Mouse (Mus musculus) frontal cortex, adult (tissue): ENCODE results near the gene Tas1r1.
A peak's percentile ranks its signal among the peaks of the same experiment; 100 is the strongest.
"Not testable (repeated sequence)": the region's sequence is repeated elsewhere in the genome, so short reads cannot be mapped to it uniquely, and the experiment has no call there.

Experiments
- ATAC-seq: cut with Nextera tagmentation; 2 replicates; pipeline ENCODE4 v1.9.2; 2017; ENCODE audit warnings: mild to moderate bottlenecking, moderate library complexity, mixed read lengths; ENCODE audit not compliant: low TSS enrichment

Tas1r1 gene

DNA sequence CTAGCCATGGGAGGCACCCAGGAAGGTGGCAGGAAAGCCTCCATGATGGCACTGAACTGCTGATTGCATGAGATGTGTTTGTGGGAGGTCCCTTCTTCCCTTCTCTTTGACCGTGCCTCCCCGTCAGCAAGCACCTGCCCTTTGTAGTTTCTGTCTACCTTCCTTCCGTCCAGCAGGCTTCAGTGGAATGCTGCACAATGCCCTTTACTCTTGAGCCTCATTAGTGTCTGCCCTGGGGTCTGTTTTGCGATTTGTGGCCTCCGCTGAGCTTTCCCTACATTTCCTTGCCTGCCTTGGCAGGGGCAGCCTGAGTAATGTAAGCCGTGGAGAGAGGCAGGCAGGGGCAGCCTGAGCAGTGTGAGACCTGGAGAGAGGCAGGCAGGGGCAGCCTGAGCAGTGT is 6.2 kb upstream of the Tas1r1 start:
- ATAC-seq: no peak

DNA sequence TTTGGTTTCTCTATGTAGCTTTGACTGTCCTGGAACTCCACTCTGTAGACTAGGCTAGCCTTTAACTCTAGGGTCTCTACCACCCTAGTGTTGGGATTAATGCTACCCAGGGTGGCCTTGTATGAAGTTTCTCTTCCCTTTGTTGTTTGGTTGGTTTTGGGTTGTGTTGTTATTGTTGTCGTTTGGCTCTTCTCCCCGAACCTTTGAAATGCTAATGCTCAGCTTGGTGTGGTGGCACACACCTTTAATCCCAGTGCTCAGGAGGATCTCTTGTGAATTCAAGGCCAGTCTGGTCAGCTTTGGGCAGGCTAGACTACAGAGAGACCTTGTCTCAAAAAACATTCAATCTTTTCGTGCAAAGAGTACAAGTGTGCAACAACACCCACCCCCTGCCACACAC is 4.8 kb upstream of the Tas1r1 start:
- ATAC-seq: no peak

DNA sequence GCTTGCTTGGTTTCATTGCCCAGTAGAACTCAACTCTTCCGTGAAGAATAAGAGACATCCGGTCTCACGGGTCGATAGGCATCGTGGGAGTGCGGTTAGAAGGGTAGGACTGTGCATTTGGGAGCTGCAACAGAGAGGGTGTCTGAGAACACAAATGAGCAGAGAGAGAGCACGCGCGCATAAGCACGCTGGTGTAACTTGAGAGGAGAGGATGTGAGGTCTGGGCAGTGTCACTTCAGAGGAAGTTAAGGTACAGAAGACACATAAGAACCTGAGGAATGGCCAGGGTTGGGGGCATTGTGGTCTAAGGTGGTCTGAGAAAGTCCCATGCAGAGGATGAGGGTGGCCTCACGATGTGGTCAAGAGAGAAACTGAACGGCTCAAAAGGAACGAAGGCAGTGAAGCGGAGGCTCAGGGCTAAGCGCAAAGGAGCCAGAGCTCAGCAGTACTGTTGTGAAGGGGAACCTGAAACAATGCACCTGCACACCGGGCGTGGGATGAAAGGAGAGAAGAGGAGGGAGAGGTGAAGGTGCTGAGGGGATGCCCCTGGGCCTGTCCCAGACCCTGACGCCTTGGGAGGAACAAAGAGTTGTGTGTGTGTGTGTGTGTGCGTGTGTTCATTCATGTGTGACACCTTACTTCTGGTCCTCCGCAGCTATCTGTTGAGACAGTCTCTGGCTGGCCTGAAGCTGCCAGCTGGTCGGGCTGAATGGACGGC is 3.7 kb upstream of the Tas1r1 start:
- ATAC-seq: no peak

DNA sequence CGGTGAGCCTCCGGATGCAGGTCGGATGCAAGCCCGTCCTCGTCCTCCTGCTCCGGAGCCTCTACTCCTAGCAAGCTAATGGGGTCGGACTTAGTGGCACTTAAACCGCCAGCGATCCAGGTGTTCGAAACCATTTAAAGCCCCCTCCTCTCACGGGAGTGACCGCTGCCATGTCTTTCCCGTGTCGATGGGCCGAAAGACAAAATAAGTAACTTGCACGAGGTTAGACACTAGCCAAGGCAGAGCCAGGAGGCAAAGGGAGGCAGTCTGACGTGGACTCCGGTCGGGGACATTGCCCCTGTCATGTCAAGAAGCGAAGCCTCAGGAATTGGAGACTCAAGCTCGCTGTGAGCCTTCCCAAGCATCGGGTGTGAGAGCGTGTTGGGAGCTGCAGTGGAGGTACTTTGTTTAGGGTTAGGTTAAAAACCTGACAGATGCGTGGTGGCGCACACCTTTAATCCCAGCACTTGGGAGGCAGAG is 1.5 kb upstream of the Tas1r1 start:
- no peak for ATAC-seq

DNA sequence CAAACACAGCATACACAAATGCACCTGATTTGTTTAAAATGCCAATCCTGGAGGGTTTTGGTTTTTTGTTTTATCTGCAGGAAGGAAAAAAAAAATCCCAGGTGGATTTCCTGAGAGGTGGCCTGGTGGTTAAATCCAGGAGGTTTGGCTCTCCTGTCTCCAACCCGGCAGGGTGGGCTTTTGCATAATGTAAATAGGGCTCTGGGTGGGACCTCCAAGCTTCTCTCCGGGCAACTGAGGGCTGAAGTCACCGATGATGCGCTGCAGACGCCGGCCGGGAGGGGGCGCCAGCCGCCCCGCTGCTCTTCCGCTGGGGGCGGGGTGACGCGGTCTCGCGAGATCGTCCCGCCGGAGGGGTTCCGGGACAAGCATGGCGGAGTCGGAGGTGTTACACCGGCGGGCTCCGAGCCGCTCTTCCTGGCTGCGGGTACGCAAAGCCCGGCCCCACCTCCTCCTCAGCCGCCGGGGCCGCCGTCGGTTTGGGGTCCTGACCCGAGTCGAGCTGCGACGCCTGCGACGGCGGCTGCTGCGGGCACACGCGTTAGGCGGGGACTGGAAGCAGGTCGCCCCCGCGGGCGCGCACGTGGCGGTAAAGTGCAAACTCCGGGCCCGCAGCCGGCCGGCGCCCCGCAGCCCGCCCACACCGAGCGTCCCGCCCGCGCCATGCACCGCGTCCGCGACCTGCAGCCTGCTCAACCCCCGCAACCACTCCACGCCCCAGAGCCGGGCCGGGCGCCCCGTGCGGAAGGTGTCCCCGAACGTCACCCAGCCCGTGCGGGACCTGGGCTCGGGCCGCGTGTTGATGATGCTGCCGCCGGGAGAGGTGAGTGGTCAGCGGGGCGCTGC is 840 bp upstream of the Tas1r1 start, which contains the start of gene Nol9:
Gene Nol9 (plus strand): TSS at position 337 of the 846 bp plus-strand sequence.
- peak; percentile 93 for ATAC-seq

DNA sequence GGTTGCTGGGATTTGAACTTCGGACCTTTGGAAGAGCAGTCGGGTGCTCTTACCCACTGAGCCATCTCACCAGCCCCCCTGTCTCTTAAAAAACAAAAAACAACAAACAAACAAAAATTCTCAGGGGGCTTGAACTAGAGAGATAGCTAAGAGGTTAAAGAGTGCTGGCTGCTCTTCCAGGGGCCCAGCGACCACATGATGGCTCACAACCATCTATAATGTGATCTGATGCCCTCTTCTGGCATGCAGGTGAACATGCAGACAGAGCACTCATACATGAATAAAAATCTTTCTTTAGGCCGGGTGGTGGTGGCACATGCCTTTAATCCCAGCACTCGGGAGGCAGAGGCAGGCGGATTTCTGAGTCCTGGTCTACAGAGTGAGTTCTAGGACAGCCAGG is 1.9 kb downstream of the Tas1r1 start:
- not testable (repeated sequence) for ATAC-seq

DNA sequence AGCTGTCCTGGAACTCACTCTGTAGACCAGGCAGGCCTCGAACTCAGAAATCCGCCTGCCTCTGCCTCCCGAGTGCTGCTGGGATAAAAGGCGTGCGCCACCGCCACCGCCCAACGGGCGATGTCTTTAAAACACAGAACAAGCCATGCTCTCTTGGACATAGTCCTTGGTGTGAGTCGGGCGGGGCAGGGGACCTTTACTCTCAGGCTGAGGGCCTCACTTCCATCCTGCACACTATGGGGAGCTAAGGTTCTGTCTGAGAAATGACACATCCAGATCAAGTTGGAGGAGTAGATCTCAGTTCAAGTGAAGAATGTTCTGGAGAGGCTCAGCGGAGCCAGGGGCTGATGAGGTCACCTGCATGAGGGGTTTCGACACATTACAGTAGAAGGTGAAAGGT is 5.4 kb downstream of the Tas1r1 start:
- ATAC-seq: no peak

DNA sequence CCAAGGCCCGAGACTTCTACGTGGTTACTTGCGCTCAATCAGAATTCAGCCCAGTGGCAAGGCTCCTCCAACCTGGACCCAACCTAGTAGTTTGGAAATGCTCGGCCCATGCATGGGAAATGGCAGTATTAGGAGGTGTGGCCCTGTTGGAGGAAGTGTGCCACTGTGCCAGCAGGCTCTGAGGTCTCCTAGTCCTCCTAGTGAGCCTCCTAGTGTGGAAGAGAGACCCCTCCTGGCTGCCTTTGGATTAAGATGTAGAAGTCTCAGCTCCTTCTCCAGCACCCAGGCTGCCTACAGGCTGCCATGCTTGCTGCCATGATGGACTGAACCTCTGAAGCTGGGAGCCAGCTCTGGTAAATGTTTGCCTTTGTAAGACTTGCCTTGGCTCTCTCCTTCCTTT is 8.4 kb downstream of the Tas1r1 start:
- no peak for ATAC-seq

DNA sequence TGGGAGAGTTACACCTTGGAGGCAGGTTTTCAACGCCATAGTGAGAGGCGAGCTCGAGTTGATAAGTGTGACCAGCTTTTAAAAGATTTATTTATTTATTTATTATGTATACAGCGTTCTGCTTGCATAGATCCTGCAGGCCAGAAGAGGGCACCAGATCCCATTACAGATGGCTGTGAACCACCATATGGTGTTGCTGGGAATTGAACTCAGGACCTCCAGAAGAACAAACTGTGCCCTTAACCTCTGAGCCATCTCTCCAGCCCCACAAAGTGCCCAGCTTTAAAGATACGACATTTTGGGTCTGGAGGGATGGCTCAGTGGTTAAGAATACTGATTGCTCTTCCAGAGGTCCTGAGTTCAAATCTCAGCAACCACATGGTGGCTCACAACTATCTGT is 9.3 kb downstream of the Tas1r1 start:
- ATAC-seq: no peak

DNA sequence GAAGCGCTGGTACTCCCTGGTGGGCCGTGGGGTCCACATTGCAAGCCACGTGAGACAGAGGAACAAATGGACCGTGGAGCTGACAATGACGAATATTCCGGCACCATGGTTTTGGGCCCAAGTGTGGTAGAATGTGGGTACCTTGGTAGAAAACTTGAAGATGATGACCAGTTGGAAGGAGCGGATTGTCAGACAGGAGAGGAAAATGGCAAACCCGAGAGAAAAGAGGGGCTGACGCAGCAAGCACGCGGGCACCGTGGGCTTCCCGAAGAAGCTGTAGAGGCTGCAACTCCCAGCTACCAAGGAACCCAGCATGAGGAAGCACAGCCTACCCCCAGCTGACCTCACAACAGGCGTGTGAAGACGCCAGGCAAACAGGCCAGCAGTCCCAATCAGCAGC is 9.9 kb downstream of the Tas1r1 start:
- no peak for ATAC-seq

DNA sequence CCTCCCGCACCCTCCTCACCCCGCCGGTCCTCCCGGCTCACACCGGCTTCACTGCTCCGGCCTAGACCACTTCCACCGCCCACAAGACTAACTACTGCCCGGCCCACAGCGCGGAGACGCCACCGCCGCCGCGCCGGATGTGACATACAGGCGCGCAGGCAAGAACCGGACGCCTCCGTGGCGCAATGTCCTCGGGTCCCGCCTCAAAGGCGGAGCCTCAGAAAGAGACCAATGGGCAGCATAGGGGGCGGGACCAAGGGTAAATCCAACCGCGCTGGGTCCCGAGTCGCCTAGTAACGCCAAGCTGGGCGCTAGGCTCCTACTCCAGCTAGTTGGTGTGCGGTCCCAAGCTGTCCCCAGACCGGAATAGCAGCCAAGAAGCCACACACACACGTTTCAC is 10.8 kb downstream of the Tas1r1 start, which contains the start of gene Zbtb48:
Gene Zbtb48 (minus strand): TSS at position 148 of the 400 bp plus-strand sequence.
- ATAC-seq: peak; percentile 95

DNA sequence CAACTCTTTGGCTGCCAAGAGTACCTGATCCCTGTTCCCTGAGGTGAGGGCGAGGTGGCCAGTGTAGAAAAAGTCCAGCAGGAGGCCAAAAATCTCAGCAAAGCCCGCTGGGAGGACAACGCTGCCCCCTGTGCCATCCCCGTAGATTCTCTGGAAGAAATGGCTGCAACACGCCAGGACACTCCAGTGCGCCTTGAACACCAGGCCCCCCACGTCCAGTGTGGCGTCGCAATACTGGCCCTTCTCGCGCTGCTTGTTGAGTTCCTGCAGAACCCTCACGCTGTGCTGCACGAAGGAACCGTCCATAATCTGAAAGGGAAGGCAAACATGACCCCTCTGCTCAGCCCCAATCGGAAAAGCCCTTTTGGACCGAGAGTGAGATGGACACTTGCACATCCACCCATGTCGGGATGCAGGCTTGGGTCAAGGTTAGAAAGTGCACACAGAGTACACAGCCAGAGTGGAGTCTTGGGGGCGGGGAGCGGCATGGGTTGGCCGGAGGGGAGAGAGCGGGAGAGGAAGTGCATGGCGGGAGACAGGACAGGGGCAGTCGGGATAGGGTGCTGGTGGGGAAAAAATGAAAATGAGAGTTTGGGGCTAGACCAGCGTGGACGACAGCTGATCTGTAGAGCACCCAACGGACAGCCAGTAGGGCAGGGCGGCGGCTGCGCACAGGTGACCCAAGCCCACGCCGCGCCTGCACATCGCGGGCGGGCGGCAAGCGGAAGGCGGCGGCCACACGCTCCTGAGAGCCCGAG is 11.4 kb downstream of the Tas1r1 start:
- peak; percentile 36 for ATAC-seq

DNA sequence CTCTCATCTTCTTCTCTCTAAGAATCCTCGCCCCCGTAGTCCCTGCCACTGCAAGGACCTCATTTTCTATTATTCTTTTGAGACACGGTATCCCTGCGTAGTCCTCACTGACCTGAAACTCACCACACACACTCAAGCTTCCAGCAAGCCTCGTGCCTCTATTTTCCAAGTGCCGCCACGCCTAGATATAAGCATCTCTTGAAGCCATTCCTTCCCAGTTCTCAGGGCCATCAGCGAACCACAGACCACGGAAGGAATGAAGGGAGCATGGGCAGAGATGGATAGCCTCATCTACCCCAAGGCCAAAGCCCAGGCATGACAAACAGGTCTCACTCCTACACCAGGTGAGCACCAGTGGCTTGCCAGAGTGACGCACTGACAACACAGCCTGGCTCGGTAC is 13.8 kb downstream of the Tas1r1 start:
- no peak for ATAC-seq

DNA sequence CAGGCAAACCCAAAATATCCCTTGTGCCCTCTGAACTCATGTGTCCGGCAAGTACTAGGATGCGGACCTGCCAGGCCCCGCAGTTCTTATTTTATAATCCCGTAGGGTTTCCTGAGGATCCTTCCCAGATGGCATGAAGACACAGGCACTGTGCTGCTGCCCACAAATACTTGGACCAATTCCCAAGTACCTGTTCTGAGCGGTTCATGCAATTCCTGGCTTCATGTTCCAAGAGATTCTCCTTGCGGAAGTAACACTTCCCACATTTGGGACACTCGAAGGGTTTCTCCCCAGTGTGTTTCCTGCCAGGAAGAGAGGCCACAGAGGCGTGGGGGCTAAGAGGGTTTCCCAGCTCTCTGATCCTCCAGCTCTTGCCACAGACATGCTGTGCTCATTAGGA is 15.9 kb downstream of the Tas1r1 start:
- ATAC-seq: no peak

DNA sequence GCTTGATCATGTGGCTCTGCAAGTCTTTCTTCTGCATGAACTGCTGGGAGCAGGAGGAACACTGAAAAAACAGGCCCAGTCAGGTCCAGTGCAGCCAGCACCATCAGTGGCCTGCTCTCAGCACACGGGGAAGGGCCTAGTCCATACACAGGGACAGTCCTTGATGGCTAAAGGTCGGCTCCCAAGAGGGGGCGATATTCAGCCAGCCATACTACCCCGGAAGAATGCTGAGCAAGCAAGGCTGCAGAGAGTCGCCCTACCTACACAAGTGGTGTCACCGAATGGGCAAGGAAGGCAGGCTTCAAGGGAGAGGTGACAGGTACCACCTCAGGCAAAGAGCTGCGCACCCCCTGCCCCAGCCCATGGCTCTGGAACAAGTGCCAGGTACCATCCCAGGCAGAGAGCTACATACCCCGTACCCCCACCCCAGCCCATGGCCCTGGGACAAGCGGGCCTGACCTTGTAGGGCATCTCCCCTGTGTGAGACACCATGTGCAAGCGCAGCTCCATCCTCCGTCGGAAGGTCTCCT is 16.7 kb downstream of the Tas1r1 start:
- no peak for ATAC-seq

DNA sequence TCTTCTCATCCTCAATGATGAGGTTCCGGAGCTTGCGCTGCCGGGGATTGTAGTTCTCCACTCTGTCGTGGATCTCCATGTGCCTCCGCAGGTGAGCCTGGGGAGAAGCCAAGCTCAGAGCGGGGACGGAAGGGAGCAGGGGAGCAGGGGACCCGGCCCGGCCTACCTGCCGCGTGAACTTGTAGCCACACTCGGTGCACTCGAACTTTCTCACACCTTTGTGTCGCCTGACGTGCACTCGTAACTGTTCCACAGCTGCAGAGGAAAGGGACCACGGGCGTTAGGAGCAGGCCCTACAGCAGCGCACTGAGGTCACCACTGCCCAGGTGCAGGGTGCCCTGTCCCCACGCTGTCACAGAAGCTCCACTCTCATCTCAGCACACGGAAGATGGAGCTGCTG is 18.3 kb downstream of the Tas1r1 start:
- ATAC-seq: no peak

DNA sequence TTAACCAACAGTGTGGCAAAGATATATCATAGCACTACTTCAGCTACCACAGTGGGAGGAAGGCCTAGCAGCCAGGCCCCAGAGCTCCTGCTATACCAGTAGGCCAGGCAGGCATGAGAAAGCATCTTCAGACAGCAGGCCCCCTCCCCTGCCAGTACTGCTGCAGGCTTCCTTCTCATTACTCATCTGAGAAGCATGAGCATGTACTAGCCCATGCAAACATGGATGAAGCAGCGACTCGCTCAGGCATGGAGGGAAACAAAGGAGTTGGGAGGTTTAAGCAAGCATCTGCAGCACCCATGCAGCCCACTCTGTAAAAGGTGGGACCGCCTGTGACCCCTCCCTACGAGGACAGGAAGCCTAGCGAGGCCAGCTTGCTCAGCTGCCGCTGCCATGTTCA is 19.3 kb downstream of the Tas1r1 start:
- no peak for ATAC-seq

DNA sequence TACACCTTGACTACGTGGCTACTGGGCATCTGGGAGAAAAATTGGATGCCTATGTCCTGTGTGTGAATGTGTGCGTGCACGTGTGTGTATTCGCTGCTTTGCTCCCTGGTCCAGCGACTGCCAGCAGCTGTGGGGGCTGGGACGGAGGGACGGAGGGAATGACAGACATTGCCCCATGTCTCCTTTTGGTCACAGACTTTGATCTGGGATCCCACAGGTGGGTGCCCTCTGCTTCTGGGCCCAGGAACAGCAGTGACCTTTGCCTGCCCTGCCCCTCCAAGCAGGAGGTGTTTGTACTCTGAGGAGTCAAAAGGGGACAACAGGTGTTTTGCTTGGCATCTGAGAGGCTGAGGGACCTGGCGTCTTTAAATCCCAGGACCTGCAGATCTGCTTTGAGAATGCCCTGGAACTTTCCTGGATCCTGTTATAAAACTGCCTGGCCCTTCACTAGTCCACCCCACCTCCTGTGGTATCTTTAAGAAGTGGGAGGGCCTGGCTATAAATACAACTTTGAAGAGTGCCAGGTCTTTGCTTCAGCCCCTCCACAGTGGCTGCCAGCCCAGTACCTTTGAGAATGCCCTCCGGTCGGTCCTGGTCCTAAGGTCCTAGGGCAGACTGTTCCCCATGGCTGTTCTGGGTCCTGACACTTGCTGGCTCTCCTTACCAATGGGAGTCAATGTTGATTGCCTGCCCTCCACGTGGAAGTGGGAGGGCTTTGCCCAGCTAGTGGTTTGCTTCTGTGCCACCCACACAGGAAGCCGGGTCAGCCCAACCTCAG is 25.1 kb downstream of the Tas1r1 start:
- no peak for ATAC-seq

DNA sequence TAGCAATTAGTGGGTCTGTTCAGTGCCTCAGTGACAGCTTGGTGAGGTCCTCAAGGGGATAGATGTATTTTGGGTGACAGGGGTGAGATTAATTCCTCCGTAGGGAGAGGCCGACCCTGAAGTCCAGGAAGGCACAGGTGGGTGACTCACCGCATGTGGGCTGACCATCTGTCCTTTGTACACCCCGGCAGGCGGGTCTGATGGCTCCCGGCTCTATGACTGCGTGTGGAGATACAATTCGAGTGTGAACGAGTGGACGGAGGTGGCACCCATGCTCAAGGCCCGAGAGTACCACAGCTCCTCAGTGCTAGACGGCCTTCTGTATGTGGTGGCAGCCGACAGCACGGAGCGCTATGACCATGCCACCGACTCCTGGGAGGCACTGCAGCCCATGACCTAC is 26.3 kb downstream of the Tas1r1 start:
- ATAC-seq: no peak

DNA sequence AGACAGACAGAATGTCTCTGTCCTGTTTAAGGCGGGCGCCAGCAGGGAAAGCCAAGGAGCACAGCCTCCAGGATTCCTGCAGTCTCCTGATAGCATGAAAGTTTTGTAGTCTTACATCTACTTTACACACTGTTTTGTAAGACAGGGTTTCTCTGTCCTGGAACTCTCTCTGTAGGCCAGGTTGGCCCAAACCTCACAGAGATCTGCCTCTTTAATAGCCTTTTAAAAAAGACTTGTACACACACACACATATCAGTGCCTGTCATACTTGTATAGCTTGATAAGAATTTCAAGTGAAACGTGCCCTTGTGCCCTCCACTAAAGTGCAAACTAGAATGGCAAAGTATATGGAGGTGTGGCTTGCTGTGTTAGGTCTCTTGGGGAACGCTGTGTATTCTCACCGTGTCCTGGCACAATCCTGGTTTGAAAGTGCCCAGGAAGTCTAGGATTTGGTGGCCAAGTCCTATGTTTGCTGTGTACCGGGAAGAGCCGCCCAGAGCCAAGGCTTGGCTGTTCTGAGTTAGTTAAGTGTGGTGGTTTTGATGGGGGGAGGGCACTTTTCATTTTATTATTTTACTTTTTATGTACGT is 27.1 kb downstream of the Tas1r1 start:
- no peak for ATAC-seq

DNA sequence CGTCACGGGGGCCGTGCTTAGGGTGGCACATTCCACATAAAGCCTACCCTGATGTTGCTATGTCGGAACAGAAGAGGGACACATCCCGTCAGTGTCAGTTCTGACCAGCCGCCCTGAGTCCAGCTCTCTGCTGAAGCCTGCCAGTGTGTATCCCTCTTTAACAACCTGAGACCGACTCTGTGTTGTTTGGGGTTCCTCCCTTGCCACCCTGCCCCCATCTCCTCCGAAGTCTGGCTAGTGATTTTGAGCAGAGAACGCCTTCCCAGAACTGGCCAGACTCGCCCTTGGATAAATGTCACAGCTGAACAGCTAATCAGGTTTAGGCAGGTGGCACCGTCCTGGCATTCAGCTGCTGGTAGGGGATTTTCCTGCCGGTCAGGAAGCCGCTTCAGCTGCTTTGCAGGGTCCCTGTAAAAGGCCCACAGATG is 27.6 kb downstream of the Tas1r1 start:
- ATAC-seq: no peak
